Mouse (Mus musculus) urinary bladder, adult 2 months (tissue): ENCODE data around the gene Rassf5. TPM values are rescaled to one million over a fixed set of nuclear protein-coding genes. Genes with fewer than 3 reads are reported as not detected.
A peak's percentile ranks its signal among the peaks of the same experiment; 100 is the strongest.

ENCODE experiments used
- DNase-seq: peaks from one replicate; pipeline ENCODE4 v3.0.0; 2022; ENCODE audit warnings: low spot score
- polyA plus RNA-seq: library from polyadenylated mRNA; depleted of rRNA; stranded (reverse); fragments of >200 nt; gene quantifications from 2 replicates; pipeline ENCODE4 v1.2.3, GENCODE M21; 2012

Gene Rassf5
- polyA plus RNA-seq, 1 experiment: 12.2 TPM

- no peak for DNase-seq
Observed at GRCm38 (mm10) chr1:131208081-131208480, 37.0 kb downstream of the Rassf5 start.

GRCm38 (mm10) chr1:131207531-131207930, 37.5 kb downstream of the Rassf5 start:
- DNase-seq: no peak

- no peak for DNase-seq
Observed at GRCm38 (mm10) chr1:131206342-131206741, 38.7 kb downstream of the Rassf5 start.

GRCm38 (mm10) chr1:131204461-131204860, 40.6 kb downstream of the Rassf5 start:
- DNase-seq: no peak

GRCm38 (mm10) chr1:131201391-131201790, 43.7 kb downstream of the Rassf5 start:
- no peak for DNase-seq

GRCm38 (mm10) chr1:131200588-131200987, 44.5 kb downstream of the Rassf5 start:
- DNase-seq: no peak

- DNase-seq: no peak
Observed at GRCm38 (mm10) chr1:131199976-131200375, 45.1 kb downstream of the Rassf5 start.

- no peak for DNase-seq
Observed at GRCm38 (mm10) chr1:131199118-131199821, 45.8 kb downstream of the Rassf5 start.

GRCm38 (mm10) chr1:131198417-131198960, 46.6 kb downstream of the Rassf5 start:
- DNase-seq: no peak

- no peak for DNase-seq
Observed at GRCm38 (mm10) chr1:131196107-131196506, 49.0 kb downstream of the Rassf5 start.

- no peak for DNase-seq
Observed at GRCm38 (mm10) chr1:131195653-131196052, 49.4 kb downstream of the Rassf5 start.

GRCm38 (mm10) chr1:131193746-131194145, 51.3 kb downstream of the Rassf5 start:
- no peak for DNase-seq

GRCm38 (mm10) chr1:131188655-131189054, 56.4 kb downstream of the Rassf5 start:
- DNase-seq: no peak

- DNase-seq: no peak
Observed at GRCm38 (mm10) chr1:131187856-131188255, 57.2 kb downstream of the Rassf5 start.

GRCm38 (mm10) chr1:131186995-131187394, 58.1 kb downstream of the Rassf5 start:
- no peak for DNase-seq

GRCm38 (mm10) chr1:131185821-131186506, 59.1 kb downstream of the Rassf5 start:
- DNase-seq: no peak

GRCm38 (mm10) chr1:131184956-131185660, 60.0 kb downstream of the Rassf5 start:
- DNase-seq: no peak

- DNase-seq: no peak
Observed at GRCm38 (mm10) chr1:131184253-131184955, 60.7 kb downstream of the Rassf5 start.

- DNase-seq: no peak
Observed at GRCm38 (mm10) chr1:131183201-131183600, 61.9 kb downstream of the Rassf5 start.

GRCm38 (mm10) chr1:131181642-131182527, 63.2 kb downstream of the Rassf5 start:
- peak; percentile 67 for DNase-seq

GRCm38 (mm10) chr1:131180386-131180785, 64.7 kb downstream of the Rassf5 start:
- no peak for DNase-seq
